Mouse (Mus musculus): ENCODE results near the gene Crcp.

The Crcp gene

GRCm38 (mm10) chr5:130029142-130029897, at the start of gene Crcp, which contains the start of gene Asl:
Gene Crcp, plus strand, starts transcription at chr5:130029290.
Gene Asl, minus strand, starts transcription at chr5:130029247.
- DNase-seq (ENCODE audit: low read depth in 1 of 2, low spot score in 2 of 2), result peak; percentile 50 to 73

- DNase-seq (ENCODE audit: low read depth in 1 of 2, low spot score in 2 of 2), result no peak
These were observed 48.9 kb upstream of the Crcp start for GRCm38 (mm10) chr5:129980216-129980615.

GRCm38 (mm10) chr5:129989376-129989775, 39.7 kb upstream of the Crcp start:
- DNase-seq (ENCODE audit: low read depth in 1 of 2, low spot score in 2 of 2), result no peak

GRCm38 (mm10) chr5:129991898-129992297, 37.2 kb upstream of the Crcp start:
- DNase-seq (ENCODE audit: low read depth in 1 of 2, low spot score in 2 of 2), result no peak

GRCm38 (mm10) chr5:129993374-129993773, 35.7 kb upstream of the Crcp start:
- DNase-seq (ENCODE audit: low read depth in 1 of 2, low spot score in 2 of 2), result no peak

- DNase-seq (ENCODE audit: low read depth in 1 of 2, low spot score in 2 of 2), result no peak
These were observed 34.1 kb upstream of the Crcp start for GRCm38 (mm10) chr5:129994989-129995388.

GRCm38 (mm10) chr5:129997700-129998099, 31.4 kb upstream of the Crcp start:
- DNase-seq (ENCODE audit: low read depth in 1 of 2, low spot score in 2 of 2), result no peak

GRCm38 (mm10) chr5:129999097-129999496, 30.0 kb upstream of the Crcp start:
- peak in 1 of 2 experiments; percentile 25 for DNase-seq (ENCODE audit: low read depth in 1 of 2, low spot score in 2 of 2)

GRCm38 (mm10) chr5:130000735-130001134, 28.4 kb upstream of the Crcp start:
- peak; percentile 51 to 59 for DNase-seq (ENCODE audit: low read depth in 1 of 2, low spot score in 2 of 2)

GRCm38 (mm10) chr5:130001356-130001987, 27.6 kb upstream of the Crcp start:
- peak in 1 of 2 experiments; percentile 22 for DNase-seq (ENCODE audit: low read depth in 1 of 2, low spot score in 2 of 2)

- peak; percentile 81 to 83 for DNase-seq (ENCODE audit: low read depth in 1 of 2, low spot score in 2 of 2)
These were observed 26.6 kb upstream of the Crcp start, which contains the start of gene Gusb for GRCm38 (mm10) chr5:130002301-130003146. Gene Gusb, minus strand, starts transcription at chr5:130003049.

GRCm38 (mm10) chr5:130003229-130003628, 25.9 kb upstream of the Crcp start:
- no peak for DNase-seq (ENCODE audit: low read depth in 1 of 2, low spot score in 2 of 2)

GRCm38 (mm10) chr5:130007344-130007743, 21.7 kb upstream of the Crcp start:
- no peak for DNase-seq (ENCODE audit: low read depth in 1 of 2, low spot score in 2 of 2)

GRCm38 (mm10) chr5:130008034-130008590, 21.0 kb upstream of the Crcp start:
- no peak for DNase-seq (ENCODE audit: low read depth in 1 of 2, low spot score in 2 of 2)

GRCm38 (mm10) chr5:130009784-130010183, 19.3 kb upstream of the Crcp start:
- DNase-seq (ENCODE audit: low read depth in 1 of 2, low spot score in 2 of 2), result no peak

GRCm38 (mm10) chr5:130010961-130011360, 18.1 kb upstream of the Crcp start:
- DNase-seq (ENCODE audit: low read depth in 1 of 2, low spot score in 2 of 2), result no peak

- DNase-seq (ENCODE audit: low read depth in 1 of 2, low spot score in 2 of 2), result no peak
These were observed 14.0 kb upstream of the Crcp start for GRCm38 (mm10) chr5:130015104-130015503.

GRCm38 (mm10) chr5:130019461-130019860, 9.6 kb upstream of the Crcp start:
- DNase-seq (ENCODE audit: low read depth in 1 of 2, low spot score in 2 of 2), result no peak

GRCm38 (mm10) chr5:130021361-130021966, 7.6 kb upstream of the Crcp start:
- no peak for DNase-seq (ENCODE audit: low read depth in 1 of 2, low spot score in 2 of 2)

- DNase-seq (ENCODE audit: low read depth in 1 of 2, low spot score in 2 of 2), result no peak
These were observed 6.7 kb upstream of the Crcp start for GRCm38 (mm10) chr5:130022366-130022765.
